Mouse (Mus musculus) hindbrain, embryonic 16.5 days (tissue): ENCODE results near the gene Gm45902. TPM values are rescaled to one million over a fixed set of nuclear protein-coding genes. Genes with fewer than 3 reads are reported as not detected.

ENCODE experiments used
- polyA plus RNA-seq: library from polyadenylated mRNA; unstranded; fragments of >200 nt; fragmentation: Nextera tagmentation; extraction: Ambion mirVana; gene quantifications from 2 replicates; pipeline ENCODE4 v1.2.1, GENCODE M21; 2015

Gene Gm45902
- polyA plus RNA-seq, 1 experiment from 2014 or later = 5.8 TPM

Other genes starting within 250 kb of the Gm45902 start
- 108 and 112 TPM in 2 replicates for gene Nmt2, start 228.6 kb downstream of the Gm45902 start, polyA plus RNA-seq
- gene Rpp38, start 180.1 kb downstream of the Gm45902 start, polyA plus RNA-seq = 10.4 and 13.3 TPM in 2 replicates
- 3.4 and 4.6 TPM in 2 replicates for gene Acbd7, start 176.6 kb downstream of the Gm45902 start, polyA plus RNA-seq
- 0.10 TPM in 2 replicates for gene Olah, start 115.6 kb downstream of the Gm45902 start, polyA plus RNA-seq
- gene Meig1, start 90.1 kb downstream of the Gm45902 start, polyA plus RNA-seq = 6.1 and 6.7 TPM in 2 replicates
- gene Dclre1c, start 88.7 kb downstream of the Gm45902 start, polyA plus RNA-seq = 6.7 and 6.9 TPM in 2 replicates
- 7.0 and 8.5 TPM in 2 replicates for gene Suv39h2, start 37.8 kb downstream of the Gm45902 start, polyA plus RNA-seq
- 64.7 and 66.7 TPM in 2 replicates for gene Hspa14, start within 50 bp of the Gm45902 start, polyA plus RNA-seq
- gene Cdnf, start 240 bp upstream of the Gm45902 start, polyA plus RNA-seq = 0.12 and 0.41 TPM in 2 replicates
- 27.0 and 34.0 TPM in 2 replicates for gene Fam107b, start 57.7 kb upstream of the Gm45902 start, polyA plus RNA-seq